Mouse (Mus musculus) hindbrain, embryonic 12.5 days (tissue): Measurements from ENCODE around the gene Cnr1. TPM values are rescaled to one million over a fixed set of nuclear protein-coding genes. Genes with fewer than 3 reads are reported as not detected.
A peak's percentile ranks its signal among the peaks of the same experiment; 100 is the strongest.

Experiments
- ATAC-seq: fragments of 200-750 bp; cut with Nextera tagmentation; 2 replicates; pipeline ENCODE4 v1.8.0; 2017; ENCODE audit warnings: moderate TSS enrichment; ENCODE audit not compliant: low FRiP score
- H3K27ac ChIP-seq: fragments of 300-500 bp; sonication (generic); 2 replicates; pipeline ENCODE4 v1.5.1; 2016; ENCODE audit warnings: mild to moderate bottlenecking
- H3K27me3 ChIP-seq: fragments of 300-500 bp; sonication (generic); 2 replicates; pipeline ENCODE4 v1.6.1; 2016; ENCODE audit warnings: mild to moderate bottlenecking
- H3K36me3 ChIP-seq: fragments of 300-500 bp; sonication (generic); 2 replicates; pipeline ENCODE4 v1.6.1; 2016; ENCODE audit warnings: mild to moderate bottlenecking
- H3K4me1 ChIP-seq: fragments of 300-500 bp; sonication (generic); 2 replicates; pipeline ENCODE4 v1.6.1; 2016
- H3K4me2 ChIP-seq: fragments of 300-500 bp; sonication (generic); replicated peaks from 2 replicates; pipeline ENCODE4 v1.6.1; 2016; ENCODE audit warnings: mild to moderate bottlenecking
- H3K4me3 ChIP-seq: fragments of 300-500 bp; sonication (generic); 2 replicates; pipeline ENCODE4 v1.5.1; 2016; ENCODE audit warnings: mild to moderate bottlenecking
- H3K9ac ChIP-seq: fragments of 300-500 bp; sonication (generic); 2 replicates; pipeline ENCODE4 v1.6.1; 2016; ENCODE audit warnings: mild to moderate bottlenecking, moderate library complexity
- H3K9me3 ChIP-seq: fragments of 300-500 bp; sonication (generic); replicated peaks from 2 replicates; pipeline ENCODE4 v1.6.1; 2016; ENCODE audit warnings: mild to moderate bottlenecking
- WGBS: fragments of 180-500 bp; shearing (Covaris S2); methylation state at CpG from one replicate; pipeline ENCODE4 v1.1.7; 2016; 5-methylcytosine and 5-hydroxymethylcytosine counted together
- polyA plus RNA-seq: library from polyadenylated mRNA; unstranded; fragments of >200 nt; fragmentation: Nextera tagmentation; extraction: Ambion mirVana; gene quantifications from 2 replicates; pipeline ENCODE4 v1.2.1, GENCODE M21; 2016

Cnr1 gene
- 40.6 and 50.6 TPM in 2 replicates for polyA plus RNA-seq

GRCm38 (mm10) chr4:33924234-33924888, at the start of gene Cnr1:
TSS of gene Cnr1 (plus strand) at chr4:33924593.
- Histone ChIP-seq H3K27me3 (peaks cover 19% of the 10 kb centered on the region), H3K9ac (peak within 1 kb of the TSS; percentile 83), H3K4me2 (peak within 1 kb of the TSS; percentile 76), H3K9me3 (no peaks in the 10 kb centered on the region), H3K4me1 (peaks cover 9% of the 10 kb centered on the region), H3K27ac (peak within 1 kb of the TSS; percentile 91), H3K4me3 (peak within 1 kb of the TSS; percentile 70), H3K36me3 (no peaks in the 10 kb centered on the region)
- peak; percentile 94 for ATAC-seq
- WGBS, result 1% methylated on average over 73 of the region's 77 CpGs

- no peaks in the 10 kb centered on the region for H3K36me3 ChIP-seq
- 94% methylated on average over 3 of the region's 3 CpGs for WGBS
- H3K27me3 ChIP-seq, result no peaks in the 10 kb centered on the region
- H3K4me3 ChIP-seq, result no peak overlapping the region
- no peak overlapping the region for H3K4me2 ChIP-seq
- no peak overlapping the region for H3K9ac ChIP-seq
- no peak for ATAC-seq
- H3K27ac ChIP-seq, result no peak overlapping the region
- H3K4me1 ChIP-seq, result no peaks in the 10 kb centered on the region
- no peaks in the 10 kb centered on the region for H3K9me3 ChIP-seq
These were observed 44.4 kb upstream of the Cnr1 start for GRCm38 (mm10) chr4:33879944-33880343.

GRCm38 (mm10) chr4:33886026-33886425, 38.4 kb upstream of the Cnr1 start:
- H3K27me3 ChIP-seq, result no peaks in the 10 kb centered on the region
- no peaks in the 10 kb centered on the region for H3K36me3 ChIP-seq
- WGBS, result 80% methylated on average over 3 of the region's 3 CpGs
- no peak overlapping the region for H3K27ac ChIP-seq
- ATAC-seq, result no peak
- H3K4me3 ChIP-seq, result no peak overlapping the region
- no peaks in the 10 kb centered on the region for H3K9me3 ChIP-seq
- H3K4me1 ChIP-seq, result no peaks in the 10 kb centered on the region
- no peak overlapping the region for H3K4me2 ChIP-seq
- no peak overlapping the region for H3K9ac ChIP-seq

- H3K4me1 ChIP-seq, result no peaks in the 10 kb centered on the region
- no peak for ATAC-seq
- H3K27me3 ChIP-seq, result no peaks in the 10 kb centered on the region
- 86% methylated on average over 2 of the region's 2 CpGs for WGBS
- no peak overlapping the region for H3K9ac ChIP-seq
- H3K27ac ChIP-seq, result no peak overlapping the region
- no peaks in the 10 kb centered on the region for H3K36me3 ChIP-seq
- no peak overlapping the region for H3K4me2 ChIP-seq
- no peak overlapping the region for H3K4me3 ChIP-seq
- no peaks in the 10 kb centered on the region for H3K9me3 ChIP-seq
These were observed 34.4 kb upstream of the Cnr1 start for GRCm38 (mm10) chr4:33889976-33890375.

- no peak for ATAC-seq
- Histone ChIP-seq H3K9ac (no peak overlapping the region), H3K36me3 (no peaks in the 10 kb centered on the region), H3K4me2 (no peak overlapping the region), H3K4me3 (no peak overlapping the region), H3K4me1 (no peaks in the 10 kb centered on the region), H3K27me3 (no peaks in the 10 kb centered on the region), H3K9me3 (no peaks in the 10 kb centered on the region), H3K27ac (no peak overlapping the region)
- 54% methylated on average over 7 of the region's 7 CpGs for WGBS
These were observed 32.1 kb upstream of the Cnr1 start for GRCm38 (mm10) chr4:33892178-33892869.

GRCm38 (mm10) chr4:33893841-33894240, 30.6 kb upstream of the Cnr1 start:
- H3K36me3 ChIP-seq, result no peaks in the 10 kb centered on the region
- H3K4me2 ChIP-seq, result no peak overlapping the region
- 82% methylated on average over 7 of the region's 7 CpGs for WGBS
- no peak for ATAC-seq
- no peaks in the 10 kb centered on the region for H3K9me3 ChIP-seq
- H3K4me1 ChIP-seq, result no peaks in the 10 kb centered on the region
- no peak overlapping the region for H3K9ac ChIP-seq
- no peaks in the 10 kb centered on the region for H3K27me3 ChIP-seq
- no peak overlapping the region for H3K4me3 ChIP-seq
- H3K27ac ChIP-seq, result no peak overlapping the region

- no peak for ATAC-seq
- WGBS, result 78% methylated on average over 8 of the region's 8 CpGs
- Histone ChIP-seq H3K36me3 (no peaks in the 10 kb centered on the region), H3K9me3 (no peaks in the 10 kb centered on the region), H3K27me3 (no peaks in the 10 kb centered on the region), H3K4me1 (no peaks in the 10 kb centered on the region), H3K4me3 (no peak overlapping the region), H3K9ac (no peak overlapping the region), H3K4me2 (no peak overlapping the region), H3K27ac (no peak overlapping the region)
These were observed 29.3 kb upstream of the Cnr1 start for GRCm38 (mm10) chr4:33895046-33895445.

GRCm38 (mm10) chr4:33895491-33895890, 28.9 kb upstream of the Cnr1 start:
- no peaks in the 10 kb centered on the region for H3K9me3 ChIP-seq
- no peaks in the 10 kb centered on the region for H3K36me3 ChIP-seq
- H3K27ac ChIP-seq, result no peak overlapping the region
- no peak overlapping the region for H3K4me3 ChIP-seq
- 90% methylated on average over 2 of the region's 2 CpGs for WGBS
- no peaks in the 10 kb centered on the region for H3K27me3 ChIP-seq
- no peak overlapping the region for H3K4me2 ChIP-seq
- H3K4me1 ChIP-seq, result no peaks in the 10 kb centered on the region
- no peak overlapping the region for H3K9ac ChIP-seq
- ATAC-seq, result no peak

- no peak overlapping the region for H3K4me3 ChIP-seq
- H3K36me3 ChIP-seq, result no peaks in the 10 kb centered on the region
- no peak for ATAC-seq
- H3K4me2 ChIP-seq, result no peak overlapping the region
- 91% methylated on average over 3 of the region's 3 CpGs for WGBS
- H3K27ac ChIP-seq, result no peak overlapping the region
- H3K9me3 ChIP-seq, result no peaks in the 10 kb centered on the region
- H3K27me3 ChIP-seq, result no peaks in the 10 kb centered on the region
- H3K4me1 ChIP-seq, result no peaks in the 10 kb centered on the region
- no peak overlapping the region for H3K9ac ChIP-seq
These were observed 22.7 kb upstream of the Cnr1 start for GRCm38 (mm10) chr4:33901659-33902058.

GRCm38 (mm10) chr4:33903812-33904340, 20.5 kb upstream of the Cnr1 start:
- Histone ChIP-seq H3K36me3 (no peaks in the 10 kb centered on the region), H3K9me3 (no peaks in the 10 kb centered on the region), H3K4me1 (no peaks in the 10 kb centered on the region), H3K4me2 (no peak overlapping the region), H3K27ac (no peak overlapping the region), H3K27me3 (no peaks in the 10 kb centered on the region), H3K4me3 (no peak overlapping the region), H3K9ac (no peak overlapping the region)
- WGBS, result 58% methylated on average over 1 of the region's 1 CpGs
- no peak for ATAC-seq

- Histone ChIP-seq H3K9me3 (no peaks in the 10 kb centered on the region), H3K4me1 (no peaks in the 10 kb centered on the region), H3K27ac (no peak overlapping the region), H3K36me3 (no peaks in the 10 kb centered on the region), H3K27me3 (no peaks in the 10 kb centered on the region), H3K4me2 (no peak overlapping the region), H3K9ac (no peak overlapping the region), H3K4me3 (no peak overlapping the region)
- WGBS, result 68% methylated on average over 4 of the region's 4 CpGs
- no peak for ATAC-seq
These were observed 19.6 kb upstream of the Cnr1 start for GRCm38 (mm10) chr4:33904826-33905225.

- no peaks in the 10 kb centered on the region for H3K36me3 ChIP-seq
- no peak for ATAC-seq
- no peak overlapping the region for H3K27ac ChIP-seq
- no peaks in the 10 kb centered on the region for H3K27me3 ChIP-seq
- H3K9me3 ChIP-seq, result no peaks in the 10 kb centered on the region
- no peak overlapping the region for H3K9ac ChIP-seq
- WGBS, result 29% methylated on average over 3 of the region's 3 CpGs
- no peak overlapping the region for H3K4me3 ChIP-seq
- no peaks in the 10 kb centered on the region for H3K4me1 ChIP-seq
- no peak overlapping the region for H3K4me2 ChIP-seq
These were observed 15.6 kb upstream of the Cnr1 start for GRCm38 (mm10) chr4:33908786-33909185.

GRCm38 (mm10) chr4:33915730-33916129, 8.7 kb upstream of the Cnr1 start:
- Histone ChIP-seq H3K9me3 (no peaks in the 10 kb centered on the region), H3K27ac (no peak overlapping the region), H3K4me3 (no peak overlapping the region), H3K4me1 (no peaks in the 10 kb centered on the region), H3K36me3 (no peaks in the 10 kb centered on the region), H3K4me2 (no peak overlapping the region), H3K9ac (no peak overlapping the region), H3K27me3 (no peaks in the 10 kb centered on the region)
- ATAC-seq, result no peak
- WGBS, result 78% methylated on average over 5 of the region's 5 CpGs
